In the genomic region with DNA sequence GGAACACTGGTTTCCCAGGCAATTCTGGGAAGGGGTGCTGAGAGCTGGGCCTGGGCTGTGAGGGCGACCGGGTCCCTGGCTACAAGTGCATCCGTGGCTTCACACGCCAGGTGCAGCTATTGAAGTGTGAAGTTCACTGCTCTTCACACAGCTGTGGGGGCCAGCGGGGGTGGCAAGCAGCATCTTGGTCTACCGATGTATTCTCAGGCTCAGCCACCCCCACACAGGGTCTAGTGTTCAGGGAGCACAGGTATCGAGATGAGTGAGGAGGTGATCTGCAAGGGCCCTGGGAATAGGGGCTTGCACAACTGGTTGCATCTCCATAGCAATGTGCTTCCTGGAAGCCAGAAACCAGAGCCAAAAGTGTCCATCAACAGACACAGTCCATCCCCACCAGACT, we compare ENCODE assay signal across 27 mouse cellular contexts. TPM values are rescaled to one million over a fixed set of nuclear protein-coding genes. Genes with fewer than 3 reads are reported as not detected.
DNase-seq lines count a peak whose midpoint lies in the region; ATAC-seq and TF ChIP-seq lines count a peak whose summit lies in the region.
"Had no signal": no experiment of that assay in that cellular context is flagged by ENCODE, and none has a peak within 500 bp of the region (broad histone marks: within the 10 kb centered on the region; RNA-seq: fewer than 3 reads in every experiment).

No protein-coding gene starts in this region.

- peaks cover 3% of the 10 kb centered on the region for H3K9me3 ChIP-seq in CH12.LX (replicated peaks; ENCODE audit: low read length)
- H3K9me3 ChIP-seq in forebrain, embryonic 16.5 days (ENCODE audit: control insufficient read depth, low read length) = no peaks in the 10 kb centered on the region
- H3K9me3 ChIP-seq: embryonic facial prominence, embryonic 12.5 days; heart, embryonic 15.5 days; hindbrain, embryonic 13.5 days; intestine, embryonic 15.5 days; midbrain, embryonic 10.5 days; neural tube, embryonic 15.5 days; stomach, embryonic 15.5 days had no signal

- peaks cover 38% of the 10 kb centered on the region for H3K27me3 ChIP-seq in CH12.LX (replicated peaks)
- no peaks in the 10 kb centered on the region for H3K27me3 ChIP-seq in splenic B cell, adult 2 months (ENCODE audit: control insufficient read depth, insufficient read depth, low read length, poor library complexity, severe bottlenecking)
- H3K27me3 ChIP-seq in forebrain, embryonic 16.5 days (replicated peaks; ENCODE audit: control insufficient read depth, insufficient read depth, low read length) = peaks cover 14% of the 10 kb centered on the region
- H3K27me3 ChIP-seq: Patski had no signal

- no peak for TF ChIP-seq CTCF in CH12.LX (conservative IDR thresholded peaks at IDR 0.05 in 1 of 2, IDR thresholded peaks at IDR 0.05 in 1 of 2; ENCODE audit: low read depth in 2 of 2, low read length in 2 of 2)

- no peak overlapping the region for H3K4me3 ChIP-seq in CH12.LX (replicated peaks in 1 of 3; ENCODE audit: low read depth in 2 of 3, low read length in 2 of 3, poor library complexity in 1 of 3)
- H3K4me3 ChIP-seq in forebrain, embryonic 16.5 days (replicated peaks; ENCODE audit: low read length) = no peak overlapping the region
- H3K4me3 ChIP-seq: embryonic facial prominence, embryonic 12.5 days; heart, adult 2 months; heart, embryonic 15.5 days; hindbrain, embryonic 13.5 days; intestine, embryonic 15.5 days; layer of hippocampus, adult 2 months; midbrain, embryonic 10.5 days; myocyte; neural tube, embryonic 15.5 days; stomach, embryonic 15.5 days had no signal

- dilution Hi-C loops in CH12.LX (cut with MboI; ENCODE audit: extremely low pct_ligation_motif_present, extremely low pct_unique_long_range_greater_than_20kb, low sequenced_read_pairs) = no loop called here

- no peaks in the 10 kb centered on the region for H3K79me2 ChIP-seq in CH12.LX (replicated peaks; ENCODE audit: control insufficient read depth, extremely low read depth, insufficient read depth, poor library complexity, severe bottlenecking)

- TF ChIP-seq EP300 in CH12.LX (IDR thresholded peaks at IDR 0.05; ENCODE audit: low read length) = peak; percentile 88

- H3K4me1 ChIP-seq in CH12.LX (ENCODE audit: control insufficient read depth in 1 of 2, insufficient read depth in 2 of 2) = peaks cover 21 to 67% of the 10 kb centered on the region in 2 experiments
- peaks cover 11% of the 10 kb centered on the region for H3K4me1 ChIP-seq in forebrain, embryonic 16.5 days (replicated peaks; ENCODE audit: control insufficient read depth, insufficient read depth, low read length)

- TF ChIP-seq POLR2A in CH12.LX (IDR thresholded peaks at IDR 0.05; ENCODE audit: low read depth, low read length) = no peak

- H3K27ac ChIP-seq in CH12.LX (ENCODE audit: insufficient read depth, low read depth) = no peak overlapping the region
- no peak overlapping the region for H3K27ac ChIP-seq in forebrain, embryonic 16.5 days (ENCODE audit: low read length)
- H3K27ac ChIP-seq: embryonic facial prominence, embryonic 12.5 days; heart, adult 2 months; heart, embryonic 15.5 days; hindbrain, embryonic 13.5 days; intestine, embryonic 15.5 days; layer of hippocampus, adult 2 months; midbrain, embryonic 10.5 days; neural tube, embryonic 15.5 days; stomach, embryonic 15.5 days had no signal

- WGBS in forebrain, embryonic 16.5 days = 75% methylated on average over 7 of the region's 7 CpGs

- DNase-seq in A20 (ENCODE audit: low read depth, low spot score) (peak; percentile 94), CH12.LX (ENCODE audit: extremely low read depth) (peak; percentile 73)
- DNase-seq in splenic B cell, adult 2 months (ENCODE audit: low read depth, low spot score) = peak; percentile 60
- DNase-seq in thymus, postnatal 25 days = peak; percentile 55
- DNase-seq in adrenal gland, postnatal 25 days = no peak
- no peak for DNase-seq in heart, adult 8-10 months (ENCODE audit: low spot score)
- DNase-seq: cerebellum, adult 11 months; cerebellum, postnatal 14 days; gastrocnemius, postnatal 36 days; heart, adult 2 months; heart, postnatal 36 days; kidney, adult 8-10 months; kidney, postnatal 14 days had no signal

- no peak for ATAC-seq in forebrain, embryonic 16.5 days
- ATAC-seq: intestine, embryonic 15.5 days; midbrain, embryonic 16.5 days; Patski had no signal

- no peaks in the 10 kb centered on the region for H3K36me3 ChIP-seq in CH12.LX (replicated peaks in 1 of 2; ENCODE audit: control insufficient read depth in 1 of 2, insufficient read depth in 1 of 2, low read length in 1 of 2)
- no peaks in the 10 kb centered on the region for H3K36me3 ChIP-seq in splenic B cell, adult 2 months (ENCODE audit: control insufficient read depth, insufficient read depth, low read length, poor library complexity, severe bottlenecking)
- H3K36me3 ChIP-seq in forebrain, embryonic 16.5 days (ENCODE audit: control insufficient read depth, insufficient read depth) = no peaks in the 10 kb centered on the region
- H3K36me3 ChIP-seq: embryonic facial prominence, embryonic 12.5 days; heart, embryonic 15.5 days; hindbrain, embryonic 13.5 days; intestine, embryonic 15.5 days; midbrain, embryonic 10.5 days; neural tube, embryonic 15.5 days; stomach, embryonic 15.5 days had no signal

- in situ Hi-C loops in CH12.LX (cut with MboI; ENCODE audit: low pct_ligation_motif_present, low pct_unique_long_range_greater_than_20kb, low sequenced_read_pairs) = loop anchor here (5.0 to 10.0 kb wide), 3 partner anchors 63 to 186 kb away; a partner anchor contains a TSS

- no peak for TF ChIP-seq RAD21 in CH12.LX (IDR thresholded peaks at IDR 0.05; ENCODE audit: low read depth, low read length)

- no peak overlapping the region for H3K9ac ChIP-seq in CH12.LX (ENCODE audit: insufficient read depth, low read depth)
- no peak overlapping the region for H3K9ac ChIP-seq in forebrain, embryonic 16.5 days (replicated peaks; ENCODE audit: low read depth, low read length)
- H3K9ac ChIP-seq: embryonic facial prominence, embryonic 12.5 days; heart, embryonic 15.5 days; hindbrain, embryonic 13.5 days; intestine, embryonic 15.5 days; neural tube, embryonic 15.5 days; stomach, embryonic 15.5 days had no signal

- no peak overlapping the region for H3K4me2 ChIP-seq in CH12.LX (ENCODE audit: insufficient read depth, low read depth, poor library complexity, severe bottlenecking)
- H3K4me2 ChIP-seq in forebrain, embryonic 16.5 days (ENCODE audit: low read length) = no peak overlapping the region
- H3K4me2 ChIP-seq: embryonic facial prominence, embryonic 12.5 days; heart, embryonic 15.5 days; hindbrain, embryonic 13.5 days; intestine, embryonic 15.5 days; neural tube, embryonic 15.5 days; stomach, embryonic 15.5 days had no signal

TF ChIP-seq in CH12.LX, 34 proteins besides CTCF, POLR2A, EP300 and RAD21 (continues in another document):
- TF ChIP-seq JUN (IDR thresholded peaks at IDR 0.05; ENCODE audit: insufficient read depth, low read depth, low read length) (peak; percentile 18; the same call in 1 of the 2 replicates), RCOR1 (conservative IDR thresholded peaks at IDR 0.05; ENCODE audit: low read depth, low read length) (peak; percentile 30; the same call in 1 of the 2 replicates), KAT2A (IDR thresholded peaks at IDR 0.05; ENCODE audit: insufficient replicate concordance, low read length) (no peak), MXI1 (IDR thresholded peaks at IDR 0.05; ENCODE audit: low read depth, low read length) (0 out of 2 replicates have a peak, but pooled peaks have one; percentile 12), MAZ (IDR thresholded peaks at IDR 0.05; ENCODE audit: low read depth, low read length) (peak; percentile 69; the same call in 1 of the 2 replicates), ZMIZ1 (IDR thresholded peaks at IDR 0.05; ENCODE audit: low read depth, low read length) (no peak), ETS1 (conservative IDR thresholded peaks at IDR 0.05; ENCODE audit: low read depth, low read length) (peak; percentile 86), CHD2 (IDR thresholded peaks at IDR 0.05; ENCODE audit: low read length) (peak; percentile 84), MAX (IDR thresholded peaks at IDR 0.05; ENCODE audit: low read length) (peak; percentile 29; the same call in 1 of the 2 replicates), UBTF (IDR thresholded peaks at IDR 0.05; ENCODE audit: low read depth, low read length) (no peak), ELF1 (IDR thresholded peaks at IDR 0.05; ENCODE audit: low read depth, low read length) (no peak), MAFK (IDR thresholded peaks at IDR 0.05; ENCODE audit: insufficient replicate concordance, low read length) (no peak), ZC3H11A (IDR thresholded peaks at IDR 0.05; ENCODE audit: low read depth, low read length) (no peak), POLR2AphosphoS2 (IDR thresholded peaks at IDR 0.05; ENCODE audit: low read depth, low read length) (no peak), MYC (IDR thresholded peaks at IDR 0.05; ENCODE audit: low read depth, low read length) (no peak), BHLHE40 (IDR thresholded peaks at IDR 0.05; ENCODE audit: low read depth, low read length) (peak; percentile 79), NELFE (IDR thresholded peaks at IDR 0.05; ENCODE audit: low read depth, low read length) (no peak), ZNF384 (IDR thresholded peaks at IDR 0.05; ENCODE audit: low read depth, low read length) (peak; percentile 60), TCF12 (IDR thresholded peaks at IDR 0.05; ENCODE audit: low read depth, low read length) (peak; percentile 98), HCFC1 (IDR thresholded peaks at IDR 0.05; ENCODE audit: low read depth, low read length) (no peak)

RNA-seq across cellular contexts. Expression of a gene that starts 24.3 kb away (rescaled TPM):
- total RNA-seq in CH12.LX (2012; rRNA removed) = 0.46 and 0.47 TPM in 2 replicates
- total RNA-seq in CH12.LX (2014; rRNA removed) = not detected in 2 replicates
- 0.24 and 0.68 TPM in 2 replicates for polyA plus RNA-seq in CH12.LX (2012; ENCODE audit: insufficient read length, low read depth)
- polyA plus RNA-seq in forebrain, embryonic 16.5 days (2015; fragmentation: Nextera tagmentation; extraction: Ambion mirVana) = 41.0 and 47.4 TPM in 2 replicates
- 4.5 and 7.8 TPM in 2 replicates for total RNA-seq in adrenal gland, postnatal 25 days (2021)
- total RNA-seq in heart, adult 8-10 months (2022) = 1 to 10 TPM; 1.0 to 1.7 (median 1.5) TPM

RNA-seq across cellular contexts. Expression of a gene that starts 35.1 kb away (rescaled TPM):
- total RNA-seq in CH12.LX (2012; rRNA removed) = not detected in 2 replicates
- total RNA-seq in CH12.LX (2014; rRNA removed) = not detected in 2 replicates
- polyA plus RNA-seq in CH12.LX (2012; ENCODE audit: insufficient read length, low read depth) = not detected in 2 replicates
- 37.6 and 45.4 TPM in 2 replicates for polyA plus RNA-seq in forebrain, embryonic 16.5 days (2015; fragmentation: Nextera tagmentation; extraction: Ambion mirVana)
- 1.9 and 2.9 TPM in 2 replicates for total RNA-seq in adrenal gland, postnatal 25 days (2021)
- under 1 TPM in 1 of 4 experiments, not detected in 3; 0.44 TPM for total RNA-seq in heart, adult 8-10 months (2022)
- total RNA-seq: heart, adult 2 months; heart, postnatal 36 days; liver, adult 2 months had no signal
- polyA plus RNA-seq: heart, embryonic 15.5 days; liver, adult 2 months; liver, embryonic 16.5 days had no signal

RNA-seq across cellular contexts. Expression of a gene that starts 46.8 kb away (rescaled TPM):
- 6.3 and 7.2 TPM in 2 replicates for total RNA-seq in CH12.LX (2012; rRNA removed)
- total RNA-seq in CH12.LX (2014; rRNA removed) = 3.5 and 3.9 TPM in 2 replicates
- polyA plus RNA-seq in CH12.LX (2012; ENCODE audit: insufficient read length, low read depth) = 4.2 and 4.3 TPM in 2 replicates
- polyA plus RNA-seq in forebrain, embryonic 16.5 days (2015; fragmentation: Nextera tagmentation; extraction: Ambion mirVana) = 48.1 and 54.0 TPM in 2 replicates
- total RNA-seq in adrenal gland, postnatal 25 days (2021) = 45.1 and 80.7 TPM in 2 replicates
- total RNA-seq in heart, adult 8-10 months (2022) = 10 to 100 TPM; 12.1 to 14.1 (median 12.7) TPM

Comparison
In these comparisons a context has a peak if more than half of its experiments do, and no peak if none do; other contexts are left out.
1. DNase-seq: peak in A20 (single experiment), CH12.LX (single experiment), splenic B cell, adult 2 months (single experiment) and thymus, postnatal 25 days (single experiment); none in adrenal gland, postnatal 25 days (single experiment) and heart, adult 8-10 months (single experiment).